Mouse (Mus musculus): ENCODE data around the gene Zfp157. TPM values are rescaled to one million over a fixed set of nuclear protein-coding genes. Genes with fewer than 3 reads are reported as not detected.
"Not testable (repeated sequence)": the region's sequence is repeated elsewhere in the genome, so short reads cannot be mapped to it uniquely, and the experiment has no call there.

The Zfp157 gene
- total RNA-seq (2021), result 10 to 100 TPM; 25.5 to 27.1 TPM

- DNase-seq (ENCODE audit: extremely low spot score in 1 of 2, low spot score in 2 of 2), result peak; percentile 93 to 94
- intact Hi-C loops (cut with DNase I), result loop anchor here (5.0 kb wide), 1 partner anchor 179 kb away; the partner anchor contains the start of gene BC037034
Measured at GRCm38 (mm10) chr5:138441286-138442194, at the start of gene Zfp157. TSS of gene Zfp157 (plus strand) at chr5:138441468.

- intact Hi-C loops (cut with DNase I), result no loop called here
- DNase-seq (ENCODE audit: extremely low spot score in 1 of 2, low spot score in 2 of 2), result no peak
Measured at GRCm38 (mm10) chr5:138397795-138398337, 43.4 kb upstream of the Zfp157 start.

DNA sequence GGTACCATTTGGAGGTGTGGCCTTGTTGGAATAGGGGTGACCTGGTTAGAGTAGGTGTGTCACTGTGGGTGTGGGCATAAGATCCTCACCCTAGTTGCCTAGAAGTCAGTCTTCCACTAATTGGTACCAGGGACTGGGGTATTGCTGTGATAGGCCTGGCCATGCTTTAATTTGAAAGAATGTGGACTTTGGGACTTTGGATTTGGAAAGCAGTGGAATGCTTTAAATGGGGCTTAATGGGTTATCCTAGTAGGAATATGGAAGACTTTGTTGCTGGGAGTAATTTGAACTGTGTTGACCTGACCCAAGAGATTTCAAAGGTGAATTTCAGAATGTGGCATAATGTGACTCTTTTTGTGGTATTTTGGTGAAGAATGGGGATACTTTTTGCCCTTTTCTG, 40.8 kb upstream of the Zfp157 start:
- DNase-seq (ENCODE audit: extremely low spot score in 1 of 2, low spot score in 2 of 2); intact Hi-C loops (cut with DNase I): not testable (repeated sequence)

DNA sequence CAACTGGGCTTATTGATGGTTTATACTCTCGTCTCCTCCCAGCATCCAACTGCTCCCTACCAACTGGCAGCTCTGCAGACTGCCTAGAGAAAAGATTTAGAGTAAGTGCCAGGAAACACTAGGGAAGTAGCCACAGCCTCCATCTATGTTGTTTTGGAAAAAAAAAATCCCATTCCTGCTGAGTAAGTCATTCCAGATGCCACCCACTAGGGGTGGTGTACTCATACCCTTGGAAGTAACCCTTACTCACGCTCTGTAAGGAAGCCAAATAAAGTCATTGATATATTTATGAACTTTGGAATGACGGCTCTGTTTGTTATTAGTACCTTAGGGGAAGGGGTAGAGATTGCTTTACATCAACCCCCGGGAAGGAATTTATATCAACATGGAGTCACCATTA, 17.1 kb downstream of the Zfp157 start:
- intact Hi-C loops (cut with DNase I), result no loop called here
- DNase-seq (ENCODE audit: extremely low spot score in 1 of 2, low spot score in 2 of 2), result no peak

GRCm38 (mm10) chr5:138459107-138459506, 17.8 kb downstream of the Zfp157 start:
- no peak for DNase-seq (ENCODE audit: extremely low spot score in 1 of 2, low spot score in 2 of 2)
- intact Hi-C loops (cut with DNase I), result no loop called here

DNA sequence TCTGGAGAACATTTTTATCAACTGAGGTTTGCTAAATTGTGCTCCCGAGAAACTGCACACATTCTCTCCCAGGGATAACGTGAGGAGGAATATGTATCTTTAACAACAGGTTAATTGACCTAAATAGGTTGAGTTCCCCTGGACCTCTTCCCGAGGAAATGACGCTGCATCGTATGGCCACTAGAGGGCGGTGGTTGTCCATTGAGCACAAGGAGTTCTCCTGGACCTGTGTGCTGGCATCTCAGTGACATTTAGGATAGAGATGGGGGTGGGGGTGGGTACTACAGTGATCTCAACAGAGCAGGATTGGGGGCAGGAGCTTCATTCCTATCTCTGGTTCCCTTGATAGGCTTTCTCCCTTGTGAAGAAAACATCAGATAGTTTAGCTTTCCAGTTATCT, 32.3 kb downstream of the Zfp157 start:
- DNase-seq (ENCODE audit: extremely low spot score in 1 of 2, low spot score in 2 of 2), result peak in 1 of 2 experiments; percentile 24

GRCm38 (mm10) chr5:138504548-138504947, 63.3 kb downstream of the Zfp157 start:
- intact Hi-C loops (cut with DNase I); DNase-seq (ENCODE audit: extremely low spot score in 1 of 2, low spot score in 2 of 2): not testable (repeated sequence)

More for the DNA sequence above, 32.3 kb downstream of the Zfp157 start:
- intact Hi-C loops (cut with DNase I), result no loop called here

Other genes starting within 250 kb of the Zfp157 start
- gene Mblac1, start 247.2 kb upstream of the Zfp157 start, total RNA-seq (2021), result 10 to 100 TPM; 10.3 to 11.1 TPM
- under 1 TPM in 1 of 2 experiments, not detected in 1; 0.13 TPM for gene Nxpe5, start 215.6 kb upstream of the Zfp157 start, total RNA-seq (2021)
- gene Lamtor4, start 186.0 kb upstream of the Zfp157 start, total RNA-seq (2021), result 10 to 100 TPM; 65.3 to 70.0 TPM
- 10 to 100 TPM; 74.6 to 75.5 TPM for gene BC037034, start 177.4 kb upstream of the Zfp157 start, total RNA-seq (2021)
- 1 to 10 TPM; 3.4 to 4.0 TPM for gene Gal3st4, start 168.6 kb upstream of the Zfp157 start, total RNA-seq (2021)
- under 1 TPM in 1 of 2 experiments, not detected in 1; 0.11 TPM for gene Gm43720, start 161.5 kb upstream of the Zfp157 start, total RNA-seq (2021)
- 1 to 10 TPM; 3.8 to 4.1 TPM for gene Gpc2, start 161.5 kb upstream of the Zfp157 start, total RNA-seq (2021)
- 1 to 10 TPM; 1.8 to 3.2 TPM for gene Stag3, start 161.2 kb upstream of the Zfp157 start, total RNA-seq (2021)
- gene Pvrig, start 99.5 kb upstream of the Zfp157 start, total RNA-seq (2021), result not detected
- gene 1700123K08Rik, start 123.2 kb downstream of the Zfp157 start, total RNA-seq (2021), result not detected
- gene Zfp68, start 178.3 kb downstream of the Zfp157 start, total RNA-seq (2021), result 10 to 100 TPM; 27.0 to 27.2 TPM
- gene A430033K04Rik, start 181.4 kb downstream of the Zfp157 start, total RNA-seq (2021), result 10 to 100 TPM; 12.1 to 12.6 TPM